Mouse (Mus musculus) inflammation-experienced regulatory T-cells (primary cell): ENCODE results near the gene Sectm1b. TPM values are rescaled to one million over a fixed set of nuclear protein-coding genes. Genes with fewer than 3 reads are reported as not detected.

Experiments
- polyA plus RNA-seq, 2 experiments: library from polyadenylated mRNA; unstranded; fragments of 100-300 nt; shearing (Covaris generic); gene quantifications; one replicate each; pipeline ENCODE4 v1.2.1; 2017

Sectm1b gene
- not detected for polyA plus RNA-seq

DNA sequence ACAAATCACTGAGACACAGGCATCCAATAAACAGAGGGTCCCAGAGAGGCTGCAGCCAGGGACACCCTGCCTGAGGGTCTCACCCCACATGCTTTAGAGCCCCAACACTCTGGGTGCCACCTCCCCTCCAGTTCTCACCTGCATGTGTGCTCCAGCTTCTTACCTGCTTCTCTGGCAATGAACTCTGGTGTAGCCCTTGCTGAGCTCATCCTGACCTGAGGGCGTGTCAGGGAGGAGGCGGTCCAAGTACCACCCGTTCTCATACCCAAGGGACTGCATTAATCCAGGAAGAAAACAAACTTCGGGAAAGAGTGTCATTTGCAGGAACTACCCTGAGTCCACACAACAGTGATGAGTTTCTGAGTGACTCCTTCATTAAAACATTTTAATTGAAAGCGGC lies at the start of gene Sectm1b:
Sectm1b (minus strand) TSS at position 191 of the 400 bp plus-strand sequence.

DNA sequence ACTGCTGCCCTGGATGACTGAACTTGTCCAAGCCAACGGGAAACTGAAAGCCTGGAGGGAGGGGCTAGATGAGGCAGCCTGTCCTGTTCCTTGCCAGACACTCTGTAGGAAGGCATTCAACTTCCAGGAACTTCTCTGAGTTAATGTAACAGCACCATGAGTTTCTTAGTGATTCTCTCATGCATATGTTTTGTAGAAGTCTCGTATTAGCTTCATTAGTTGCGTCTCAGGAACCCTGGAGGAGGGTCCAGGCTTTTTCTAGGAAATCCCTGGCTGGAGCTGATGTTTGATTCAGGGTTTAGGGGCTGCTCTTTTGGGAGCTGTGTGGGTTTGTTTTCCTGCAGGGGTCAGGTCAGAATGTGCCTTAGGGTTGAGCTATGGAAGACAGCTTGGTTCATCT lies 17.8 kb upstream of the Sectm1b start, which contains the start of gene Sectm1a:
Sectm1a (minus strand) TSS at position 101 of the 400 bp plus-strand sequence.

DNA sequence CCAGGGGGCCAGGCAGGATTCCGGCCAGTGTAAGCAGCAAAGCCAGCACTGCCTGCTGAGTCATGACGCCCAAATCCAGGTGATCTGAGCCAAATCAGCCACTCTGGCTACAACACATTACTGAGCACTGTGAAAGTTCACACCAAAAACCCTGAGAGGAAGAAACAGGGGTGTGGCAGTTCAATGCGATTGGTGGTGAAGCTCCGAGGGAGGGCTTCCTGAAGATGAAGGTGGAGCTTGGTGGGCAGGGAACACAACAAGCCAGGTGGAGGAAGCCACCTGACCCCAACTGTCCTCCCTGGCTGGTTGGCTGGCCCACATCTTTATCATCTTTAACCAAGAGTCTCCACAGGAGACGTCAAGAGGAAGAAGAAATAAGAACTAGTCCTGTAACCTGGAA lies 24.1 kb downstream of the Sectm1b start, which contains the start of gene Cd7:
Cd7 (minus strand) TSS at position 117 of the 400 bp plus-strand sequence.

Other genes starting within 250 kb of the Sectm1b start
- 10 to 100 TPM; 43.4 to 45.6 TPM for gene Fasn, start 239.0 kb downstream of the Sectm1b start, polyA plus RNA-seq
- gene Ccdc57, start 130.7 kb downstream of the Sectm1b start, polyA plus RNA-seq = 1 to 10 TPM in 1 of 2 experiments, under 1 TPM in 1; 0.48 to 1.1 TPM
- 1 to 10 TPM; 4.9 to 9.9 TPM for gene Slc16a3, start 115.1 kb downstream of the Sectm1b start, polyA plus RNA-seq
- 100 to 1,000 TPM; 149 TPM for gene Csnk1d, start 72.2 kb downstream of the Sectm1b start, polyA plus RNA-seq
- 10 to 100 TPM; 74.6 to 85.2 TPM for gene Cd7, start 24.2 kb downstream of the Sectm1b start, polyA plus RNA-seq
- not detected for gene Sectm1a, start 17.7 kb upstream of the Sectm1b start, polyA plus RNA-seq
- 1 to 10 TPM in 1 of 2 experiments, not detected in 1; 1.9 TPM for gene Tex19.2, start 55.1 kb upstream of the Sectm1b start, polyA plus RNA-seq
- gene Tex19.1, start 82.6 kb upstream of the Sectm1b start, polyA plus RNA-seq = not detected
- under 1 TPM in 1 of 2 experiments, not detected in 1; 0.98 TPM for gene Uts2r, start 96.7 kb upstream of the Sectm1b start, polyA plus RNA-seq
- 1 to 10 TPM; 2.6 to 3.7 TPM for gene Hexdc, start 140.9 kb upstream of the Sectm1b start, polyA plus RNA-seq
- gene Ogfod3, start 141.1 kb upstream of the Sectm1b start, polyA plus RNA-seq = 10 to 100 TPM in 1 of 2 experiments, 1 to 10 TPM in 1; 5.7 to 13.2 TPM
- gene Cybc1, start 165.8 kb upstream of the Sectm1b start, polyA plus RNA-seq = 100 to 1,000 TPM; 108 to 143 TPM
- 10 to 100 TPM; 21.9 to 31.5 TPM for gene Narf, start 173.7 kb upstream of the Sectm1b start, polyA plus RNA-seq
- gene Foxk2, start 196.4 kb upstream of the Sectm1b start, polyA plus RNA-seq = 10 to 100 TPM; 17.4 to 20.9 TPM